Mouse (Mus musculus): ENCODE data around the gene Smarcc1. TPM values are rescaled to one million over a fixed set of nuclear protein-coding genes. Genes with fewer than 3 reads are reported as not detected.

The Smarcc1 gene
- polyA plus RNA-seq, 1 experiment from 2014 or later: 160 TPM

DNA sequence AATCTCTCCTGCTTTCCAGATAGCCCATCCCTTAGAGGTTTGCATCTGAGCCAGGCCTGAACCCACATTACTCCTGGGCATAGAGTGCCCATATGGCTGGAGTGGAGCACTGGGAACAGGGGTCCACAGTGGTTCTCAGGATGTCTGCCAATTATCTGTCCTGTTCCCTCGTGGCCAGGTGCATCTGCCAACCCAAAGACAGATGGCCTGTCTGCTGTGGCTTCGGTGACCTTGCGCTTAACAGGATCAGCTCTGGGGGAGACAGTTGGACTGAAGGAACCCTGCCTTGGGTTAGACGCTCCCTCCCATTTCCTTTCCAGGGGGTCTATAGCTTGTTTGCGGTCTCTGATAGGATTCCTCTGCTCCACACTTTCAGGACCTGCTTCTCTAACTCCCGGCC lies 141.1 kb downstream of the Smarcc1 start:
- H3K9me3 ChIP-seq (ENCODE audit: low read depth, low read length): no peaks in the 10 kb centered on the region
- H3K27me3 ChIP-seq (ENCODE audit: insufficient read depth, low read length): no peaks in the 10 kb centered on the region
- H3K4me3 ChIP-seq (ENCODE audit: low read depth, low read length): no peak overlapping the region
- DNase-seq (no peak), ATAC-seq (ENCODE audit: insufficient read depth) (no peak)
- WGBS: 61% methylated on average over 6 of the region's 6 CpGs
- H3K4me1 ChIP-seq (ENCODE audit: insufficient read depth): no peaks in the 10 kb centered on the region
- TF ChIP-seq CTCF (IDR thresholded peaks at IDR 0.05; ENCODE audit: low read depth): no peak
- no peak overlapping the region for H3K9ac ChIP-seq
- no peak overlapping the region for H3K27ac ChIP-seq (ENCODE audit: low read depth)
- H3K4me2 ChIP-seq: no peak overlapping the region
- no peaks in the 10 kb centered on the region for H3K36me3 ChIP-seq (ENCODE audit: insufficient read depth)

GRCm38 (mm10) chr9:110259118-110259517 lies 141.6 kb downstream of the Smarcc1 start:
- DNase-seq (no peak), ATAC-seq (ENCODE audit: insufficient read depth) (no peak)
- Histone ChIP-seq H3K9me3 (ENCODE audit: low read depth, low read length) (no peaks in the 10 kb centered on the region), H3K36me3 (ENCODE audit: insufficient read depth) (no peaks in the 10 kb centered on the region), H3K27ac (ENCODE audit: low read depth) (no peak overlapping the region), H3K27me3 (ENCODE audit: insufficient read depth, low read length) (no peaks in the 10 kb centered on the region), H3K4me2 (no peak overlapping the region), H3K4me3 (ENCODE audit: low read depth, low read length) (no peak overlapping the region), H3K4me1 (ENCODE audit: insufficient read depth) (no peaks in the 10 kb centered on the region), H3K9ac (no peak overlapping the region)
- WGBS: 67% methylated on average over 3 of the region's 3 CpGs
- TF ChIP-seq CTCF (IDR thresholded peaks at IDR 0.05; ENCODE audit: low read depth): no peak

DNA sequence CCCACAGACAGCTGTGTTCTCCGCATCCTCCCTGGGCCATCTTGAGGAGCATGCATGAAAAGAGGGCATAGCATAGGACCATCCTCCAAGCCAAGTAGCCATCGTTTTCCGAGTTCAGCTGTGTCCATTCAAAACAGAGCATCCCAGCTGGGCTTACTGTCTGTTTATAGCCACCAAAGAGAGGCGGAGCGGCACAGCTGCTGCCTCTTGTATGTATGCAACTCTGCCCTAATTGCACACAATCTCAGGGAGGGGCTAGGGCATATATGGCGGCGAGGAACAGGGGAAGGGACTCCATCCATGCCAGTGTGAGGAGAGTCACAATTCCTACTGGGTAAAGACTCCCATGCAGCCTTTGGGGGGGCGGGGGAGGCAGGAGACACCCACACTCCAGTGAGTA lies 145.7 kb downstream of the Smarcc1 start:
- Histone ChIP-seq H3K27me3 (ENCODE audit: insufficient read depth, low read length) (no peaks in the 10 kb centered on the region), H3K9me3 (ENCODE audit: low read depth, low read length) (no peaks in the 10 kb centered on the region), H3K36me3 (ENCODE audit: insufficient read depth) (no peaks in the 10 kb centered on the region), H3K4me2 (no peak overlapping the region), H3K9ac (no peak overlapping the region), H3K27ac (ENCODE audit: low read depth) (no peak overlapping the region), H3K4me3 (ENCODE audit: low read depth, low read length) (no peak overlapping the region), H3K4me1 (ENCODE audit: insufficient read depth) (no peaks in the 10 kb centered on the region)
- WGBS: 72% methylated on average over 8 of the region's 8 CpGs
- TF ChIP-seq CTCF (IDR thresholded peaks at IDR 0.05; ENCODE audit: low read depth): no peak
- ATAC-seq (ENCODE audit: insufficient read depth): no peak
- no peak for DNase-seq

GRCm38 (mm10) chr9:110264991-110265390 lies 147.5 kb downstream of the Smarcc1 start:
- H3K4me2 ChIP-seq: no peak overlapping the region
- WGBS: 73% methylated on average over 9 of the region's 9 CpGs
- H3K27ac ChIP-seq (ENCODE audit: low read depth): no peak overlapping the region
- H3K4me1 ChIP-seq (ENCODE audit: insufficient read depth): no peaks in the 10 kb centered on the region
- no peak for TF ChIP-seq CTCF (IDR thresholded peaks at IDR 0.05; ENCODE audit: low read depth)
- H3K9me3 ChIP-seq (ENCODE audit: low read depth, low read length): no peaks in the 10 kb centered on the region
- H3K4me3 ChIP-seq (ENCODE audit: low read depth, low read length): no peak overlapping the region
- H3K27me3 ChIP-seq (ENCODE audit: insufficient read depth, low read length): no peaks in the 10 kb centered on the region
- DNase-seq: no peak
- no peaks in the 10 kb centered on the region for H3K36me3 ChIP-seq (ENCODE audit: insufficient read depth)
- no peak for ATAC-seq (ENCODE audit: insufficient read depth)
- no peak overlapping the region for H3K9ac ChIP-seq

- Histone ChIP-seq H3K27me3 (ENCODE audit: insufficient read depth, low read length) (no peaks in the 10 kb centered on the region), H3K9me3 (ENCODE audit: low read depth, low read length) (no peaks in the 10 kb centered on the region), H3K9ac (no peak overlapping the region), H3K4me1 (ENCODE audit: insufficient read depth) (no peaks in the 10 kb centered on the region), H3K27ac (ENCODE audit: low read depth) (no peak overlapping the region), H3K36me3 (ENCODE audit: insufficient read depth) (no peaks in the 10 kb centered on the region), H3K4me3 (ENCODE audit: low read depth, low read length) (no peak overlapping the region), H3K4me2 (no peak overlapping the region)
- TF ChIP-seq CTCF (IDR thresholded peaks at IDR 0.05; ENCODE audit: low read depth): no peak
- ATAC-seq (ENCODE audit: insufficient read depth) (no peak), DNase-seq (no peak)
- WGBS: 89% methylated on average over 10 of the region's 10 CpGs
Observed at GRCm38 (mm10) chr9:110268416-110268815, 150.9 kb downstream of the Smarcc1 start.

GRCm38 (mm10) chr9:110272330-110272729 lies 154.8 kb downstream of the Smarcc1 start:
- Histone ChIP-seq H3K4me1 (ENCODE audit: insufficient read depth) (no peaks in the 10 kb centered on the region), H3K4me3 (ENCODE audit: low read depth, low read length) (no peak overlapping the region), H3K36me3 (ENCODE audit: insufficient read depth) (no peaks in the 10 kb centered on the region), H3K4me2 (no peak overlapping the region), H3K9ac (no peak overlapping the region), H3K27ac (ENCODE audit: low read depth) (no peak overlapping the region), H3K27me3 (ENCODE audit: insufficient read depth, low read length) (no peaks in the 10 kb centered on the region), H3K9me3 (ENCODE audit: low read depth, low read length) (no peaks in the 10 kb centered on the region)
- TF ChIP-seq CTCF (IDR thresholded peaks at IDR 0.05; ENCODE audit: low read depth): no peak
- no peak for DNase-seq
- WGBS: 85% methylated on average over 3 of the region's 3 CpGs
- ATAC-seq (ENCODE audit: insufficient read depth): no peak

GRCm38 (mm10) chr9:110273507-110273906 lies 156.0 kb downstream of the Smarcc1 start:
- Histone ChIP-seq H3K4me3 (ENCODE audit: low read depth, low read length) (no peak overlapping the region), H3K9me3 (ENCODE audit: low read depth, low read length) (no peaks in the 10 kb centered on the region), H3K4me2 (no peak overlapping the region), H3K9ac (no peak overlapping the region), H3K4me1 (ENCODE audit: insufficient read depth) (no peaks in the 10 kb centered on the region), H3K27ac (ENCODE audit: low read depth) (no peak overlapping the region), H3K36me3 (ENCODE audit: insufficient read depth) (no peaks in the 10 kb centered on the region), H3K27me3 (ENCODE audit: insufficient read depth, low read length) (no peaks in the 10 kb centered on the region)
- TF ChIP-seq CTCF (IDR thresholded peaks at IDR 0.05; ENCODE audit: low read depth): no peak
- DNase-seq (no peak), ATAC-seq (ENCODE audit: insufficient read depth) (no peak)
- 57% methylated on average over 4 of the region's 4 CpGs for WGBS

- WGBS: 60% methylated on average over 5 of the region's 5 CpGs
- no peak overlapping the region for H3K4me2 ChIP-seq
- no peak overlapping the region for H3K9ac ChIP-seq
- H3K36me3 ChIP-seq (ENCODE audit: insufficient read depth): no peaks in the 10 kb centered on the region
- ATAC-seq (ENCODE audit: insufficient read depth) (no peak), DNase-seq (no peak)
- no peaks in the 10 kb centered on the region for H3K4me1 ChIP-seq (ENCODE audit: insufficient read depth)
- no peak overlapping the region for H3K27ac ChIP-seq (ENCODE audit: low read depth)
- TF ChIP-seq CTCF (IDR thresholded peaks at IDR 0.05; ENCODE audit: low read depth): peak; percentile 2; the same call in 1 of the 2 replicates
- no peaks in the 10 kb centered on the region for H3K9me3 ChIP-seq (ENCODE audit: low read depth, low read length)
- H3K27me3 ChIP-seq (ENCODE audit: insufficient read depth, low read length): no peaks in the 10 kb centered on the region
- H3K4me3 ChIP-seq (ENCODE audit: low read depth, low read length): no peak overlapping the region
Observed at GRCm38 (mm10) chr9:110275882-110276281, 158.4 kb downstream of the Smarcc1 start.
